Mouse (Mus musculus) brown adipose tissue, adult 24 weeks (tissue): ENCODE measurements around the gene Gm10720. TPM values are rescaled to one million over a fixed set of nuclear protein-coding genes. Genes with fewer than 3 reads are reported as not detected.
"Not testable (repeated sequence)": the region's sequence is repeated elsewhere in the genome, so short reads cannot be mapped to it uniquely, and the experiment has no call there.

Experiments used
- H3K27ac ChIP-seq: fragments of 200-500 bp; replicated peaks from 2 replicates; pipeline ENCODE4 v1.5.1; 2012; ENCODE audit warnings: low read depth, mild to moderate bottlenecking, low read length
- H3K4me1 ChIP-seq: fragments of 200-500 bp; 2 replicates; pipeline ENCODE4 v1.6.1; 2012; ENCODE audit warnings: low read length, mixed read lengths; ENCODE audit not compliant: control insufficient read depth, insufficient read depth, insufficient read length
- H3K4me3 ChIP-seq: fragments of 200-500 bp; 2 replicates; pipeline ENCODE4 v1.5.1; 2012; ENCODE audit warnings: low read depth, mild to moderate bottlenecking, low read length, moderate library complexity; ENCODE audit not compliant: insufficient read depth
- polyA plus RNA-seq: library from polyadenylated mRNA; stranded (reverse); fragments of >200 nt; gene quantifications from 2 replicates; pipeline ENCODE4 v1.2.4, GENCODE M21; 2012; ENCODE audit not compliant: missing spikeins, insufficient read depth, insufficient read length

Gm10720 gene
- not detected in 2 replicates for polyA plus RNA-seq

DNA sequence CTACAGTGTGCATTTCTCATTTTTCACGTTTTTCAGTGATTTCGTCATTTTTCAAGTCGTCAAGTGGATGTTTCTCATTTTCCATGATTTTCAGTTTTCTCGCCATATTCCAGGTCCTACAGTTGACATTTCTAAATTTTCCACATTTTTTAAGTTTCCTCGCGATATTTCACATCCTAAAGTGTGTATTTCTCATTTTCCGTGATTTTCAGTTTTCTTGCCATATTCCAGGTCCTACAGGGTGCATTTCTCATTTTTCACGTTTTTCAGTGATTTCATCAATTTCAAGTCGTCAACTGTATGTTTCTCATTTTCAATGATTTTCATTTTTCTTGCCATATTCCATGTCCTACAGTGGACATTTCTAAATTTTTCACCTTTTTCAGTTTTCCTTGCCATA is at the start of gene Gm10720:
TSS of gene Gm10720 (plus strand) at position 301 of the 400 bp plus-strand sequence.
- not testable (repeated sequence) for H3K4me1 ChIP-seq, H3K4me3 ChIP-seq, H3K27ac ChIP-seq

DNA sequence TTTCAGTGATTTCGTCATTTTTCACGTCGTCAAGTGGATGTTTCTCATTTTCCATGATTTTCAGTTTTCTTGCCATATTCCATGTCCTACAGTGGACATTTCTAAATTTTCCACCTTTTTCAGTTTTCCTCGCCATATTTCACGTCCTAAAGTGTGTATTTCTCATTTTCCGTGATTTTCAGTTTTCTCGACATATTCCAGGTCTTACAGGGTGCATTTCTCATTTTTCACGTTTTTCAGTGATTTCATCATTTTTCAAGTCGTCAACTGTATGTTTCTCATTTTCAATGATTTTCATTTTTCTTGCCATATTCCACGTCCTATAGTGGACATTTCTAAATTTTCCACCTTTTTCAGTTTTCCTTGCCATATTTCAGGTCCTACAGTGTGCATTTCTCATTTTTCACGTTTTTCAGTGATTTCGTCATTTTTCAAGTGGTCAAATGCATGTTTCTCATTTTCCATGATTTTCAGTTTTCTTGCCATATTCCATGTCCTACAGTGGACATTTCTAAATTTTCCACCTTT is 14.9 kb upstream of the Gm10720 start, which contains the start of gene Gm10722:
TSS of gene Gm10722 (plus strand) at position 478 of the 528 bp plus-strand sequence.
- not testable (repeated sequence) for H3K4me1 ChIP-seq, H3K27ac ChIP-seq, H3K4me3 ChIP-seq

GRCm38 (mm10) chr9:3001006-3001405 is 14.4 kb upstream of the Gm10720 start:
- H3K4me1 ChIP-seq, H3K4me3 ChIP-seq, H3K27ac ChIP-seq: not testable (repeated sequence)

DNA sequence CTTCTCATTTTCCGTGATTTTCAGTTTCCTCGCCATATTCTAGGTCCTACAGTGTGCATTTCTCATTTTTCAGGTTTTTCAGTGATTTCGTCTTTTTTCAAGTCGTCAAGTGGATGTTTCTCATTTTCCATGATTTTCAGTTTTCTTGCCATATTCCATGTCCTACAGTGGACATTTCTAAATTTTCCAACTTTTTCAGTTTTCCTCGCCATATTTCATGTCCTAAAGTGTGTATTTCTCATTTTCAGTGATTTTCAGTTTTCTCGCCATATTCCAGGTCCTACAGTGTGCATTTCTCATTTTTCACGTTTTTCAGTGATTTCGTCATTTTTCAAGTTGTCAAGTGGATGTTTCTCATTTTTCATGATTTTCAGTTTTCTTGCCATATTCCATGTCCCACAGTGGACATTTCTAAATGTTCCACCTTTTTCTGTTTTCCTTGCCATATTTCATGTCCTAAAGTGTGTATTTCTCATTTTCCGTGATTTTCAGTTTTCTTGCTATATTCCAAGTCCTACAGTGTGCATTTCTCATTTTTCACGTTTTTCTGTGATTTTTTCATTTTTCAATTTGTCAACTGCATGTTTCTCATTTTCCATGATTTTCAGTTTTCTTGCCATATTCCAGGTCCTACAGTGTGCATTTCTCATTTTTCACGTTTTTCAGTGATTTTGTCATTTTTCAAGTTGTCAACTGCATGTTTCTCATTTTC is 13.3 kb upstream of the Gm10720 start:
- H3K4me3 ChIP-seq, H3K27ac ChIP-seq, H3K4me1 ChIP-seq: not testable (repeated sequence)

DNA sequence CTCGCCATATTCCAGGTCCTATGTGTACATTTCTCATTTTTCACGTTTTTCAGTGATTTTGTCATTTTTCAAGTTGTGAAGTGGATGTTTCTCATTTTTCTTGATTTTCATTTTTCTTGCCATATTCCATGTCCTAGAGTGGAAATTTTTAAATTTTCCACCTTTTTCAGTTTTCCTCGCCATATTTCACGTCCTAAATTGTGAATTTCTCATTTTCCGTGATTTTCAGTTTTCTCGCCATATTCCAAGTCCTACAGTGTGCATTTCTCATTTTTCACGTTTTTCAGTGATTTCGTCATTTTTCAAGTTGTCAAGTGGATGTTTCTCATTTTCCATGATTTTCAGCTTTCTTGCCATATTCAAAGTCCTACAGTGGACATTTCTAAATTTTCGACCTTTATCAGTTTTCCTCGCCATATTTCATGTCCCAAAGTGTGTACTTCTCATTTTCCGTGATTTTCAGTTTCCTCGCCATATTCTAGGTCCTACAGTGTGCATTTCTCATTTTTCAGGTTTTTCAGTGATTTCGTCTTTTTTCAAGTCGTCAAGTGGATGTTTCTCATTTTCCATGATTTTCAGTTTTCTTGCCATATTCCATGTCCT is 12.6 kb upstream of the Gm10720 start, which contains the start of gene Gm11168:
TSS of gene Gm11168 (plus strand) at position 553 of the 603 bp plus-strand sequence.
- H3K27ac ChIP-seq, H3K4me1 ChIP-seq, H3K4me3 ChIP-seq: not testable (repeated sequence)

DNA sequence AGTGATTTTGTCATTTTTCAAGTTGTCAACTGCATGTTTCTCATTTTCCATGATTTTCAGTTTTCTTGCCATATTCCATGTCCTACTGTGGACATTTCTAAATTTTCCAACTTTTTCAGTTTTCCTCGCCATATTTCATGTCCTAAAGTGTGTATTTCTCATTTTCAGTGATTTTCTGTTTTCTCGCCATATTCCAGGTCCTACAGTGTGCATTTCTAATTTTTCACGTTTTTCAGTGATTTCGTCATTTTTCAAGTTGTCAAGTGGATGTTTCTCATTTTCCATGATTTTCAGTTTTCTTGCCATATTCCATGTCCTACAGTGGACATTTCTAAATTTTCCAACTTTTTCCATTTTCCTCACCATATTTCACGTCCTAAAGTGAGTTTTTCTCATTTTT is 9.3 kb upstream of the Gm10720 start:
- not testable (repeated sequence) for H3K4me1 ChIP-seq, H3K4me3 ChIP-seq, H3K27ac ChIP-seq

DNA sequence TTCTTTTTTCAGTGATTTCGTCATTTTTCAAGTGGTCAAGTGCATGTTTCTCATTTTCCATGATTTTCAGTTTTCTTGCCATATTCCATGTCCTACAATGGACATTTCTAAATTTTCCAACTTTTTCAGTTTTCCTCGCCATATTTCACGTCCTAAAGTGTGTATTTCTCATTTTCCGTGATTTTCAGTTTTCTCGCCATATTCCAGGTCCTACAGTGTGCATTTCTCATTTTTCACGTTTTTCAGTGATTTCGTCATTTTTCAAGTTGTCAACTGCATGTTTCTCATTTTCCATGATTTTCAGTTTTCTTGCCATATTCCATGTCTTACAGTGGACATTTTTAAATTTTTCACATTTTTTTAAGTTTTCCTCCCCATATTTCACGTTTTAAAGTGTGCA is 8.8 kb upstream of the Gm10720 start:
- not testable (repeated sequence) for H3K4me1 ChIP-seq, H3K27ac ChIP-seq, H3K4me3 ChIP-seq

GRCm38 (mm10) chr9:3007272-3007671 is 8.2 kb upstream of the Gm10720 start:
- H3K27ac ChIP-seq, H3K4me1 ChIP-seq, H3K4me3 ChIP-seq: not testable (repeated sequence)

DNA sequence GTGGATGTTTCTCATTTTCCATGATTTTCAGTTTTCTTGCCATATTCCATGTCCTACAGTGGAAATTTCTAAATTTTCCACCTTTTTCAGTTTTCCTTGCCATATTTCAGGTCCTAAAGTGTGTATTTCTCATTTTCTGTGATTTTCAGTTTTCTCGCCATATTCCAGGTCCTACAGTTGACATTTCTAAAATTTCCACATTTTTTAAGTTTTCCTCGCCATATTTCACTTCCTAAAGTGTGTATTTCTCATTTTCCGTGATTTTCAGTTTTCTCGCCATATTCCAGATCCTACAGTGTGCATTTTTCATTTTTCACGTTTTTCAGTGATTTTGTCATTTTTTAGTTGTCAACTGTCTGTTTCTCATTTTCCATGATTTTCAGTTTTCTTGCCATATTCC is 6.1 kb upstream of the Gm10720 start:
- H3K27ac ChIP-seq, H3K4me3 ChIP-seq, H3K4me1 ChIP-seq: not testable (repeated sequence)

GRCm38 (mm10) chr9:3012054-3012621 is 3.3 kb upstream of the Gm10720 start:
- not testable (repeated sequence) for H3K4me1 ChIP-seq

DNA sequence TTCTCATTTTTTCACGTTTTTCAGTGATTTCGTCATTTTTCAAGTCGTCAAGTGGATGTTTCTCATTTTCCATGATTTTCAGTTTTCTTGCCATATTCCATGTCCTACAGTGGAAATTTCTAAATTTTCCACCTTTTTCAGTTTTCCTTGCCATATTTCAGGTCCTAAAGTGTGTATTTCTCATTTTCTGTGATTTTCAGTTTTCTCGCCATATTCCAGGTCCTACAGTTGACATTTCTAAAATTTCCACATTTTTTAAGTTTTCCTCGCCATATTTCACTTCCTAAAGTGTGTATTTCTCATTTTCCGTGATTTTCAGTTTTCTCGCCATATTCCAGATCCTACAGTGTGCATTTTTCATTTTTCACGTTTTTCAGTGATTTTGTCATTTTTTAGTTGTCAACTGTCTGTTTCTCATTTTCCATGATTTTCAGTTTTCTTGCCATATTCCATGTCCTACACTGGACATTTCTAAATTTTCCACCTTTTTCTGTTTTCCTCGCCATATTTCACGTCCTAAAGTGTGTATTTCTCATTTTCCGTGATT is 2.6 kb upstream of the Gm10720 start, which contains the start of gene Gm10721:
TSS of gene Gm10721 (plus strand) at position 408 of the 547 bp plus-strand sequence.
- H3K4me1 ChIP-seq, H3K27ac ChIP-seq, H3K4me3 ChIP-seq: not testable (repeated sequence)

More at GRCm38 (mm10) chr9:3012054-3012621, 3.3 kb upstream of the Gm10720 start:
- H3K27ac ChIP-seq, H3K4me3 ChIP-seq: not testable (repeated sequence)

DNA sequence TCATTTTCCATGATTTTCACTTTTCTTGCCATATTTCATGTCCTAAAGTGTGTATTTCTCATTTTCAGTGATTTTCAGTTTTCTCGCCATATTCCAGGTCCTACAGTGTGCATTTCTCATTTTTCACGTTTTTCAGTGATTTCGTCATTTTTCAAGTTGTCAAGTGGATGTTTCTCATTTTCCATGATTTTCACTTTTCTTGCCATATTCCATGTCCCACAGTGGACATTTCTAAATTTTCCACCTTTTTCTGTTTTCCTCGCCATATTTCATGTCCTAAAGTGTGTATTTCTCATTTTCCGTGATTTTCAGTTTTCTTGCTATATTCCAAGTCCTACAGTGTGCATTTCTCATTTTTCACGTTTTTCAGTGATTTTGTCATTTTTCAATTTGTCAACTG is 442 bp downstream of the Gm10720 start:
- not testable (repeated sequence) for H3K4me1 ChIP-seq

DNA sequence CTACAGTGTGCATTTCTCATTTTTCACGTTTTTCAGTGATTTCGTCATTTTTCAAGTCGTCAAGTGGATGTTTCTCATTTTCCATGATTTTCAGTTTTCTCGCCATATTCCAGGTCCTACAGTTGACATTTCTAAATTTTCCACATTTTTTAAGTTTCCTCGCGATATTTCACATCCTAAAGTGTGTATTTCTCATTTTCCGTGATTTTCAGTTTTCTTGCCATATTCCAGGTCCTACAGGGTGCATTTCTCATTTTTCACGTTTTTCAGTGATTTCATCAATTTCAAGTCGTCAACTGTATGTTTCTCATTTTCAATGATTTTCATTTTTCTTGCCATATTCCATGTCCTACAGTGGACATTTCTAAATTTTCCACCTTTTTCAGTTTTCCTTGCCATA is 1.7 kb downstream of the Gm10720 start, which contains the start of gene Gm10719:
TSS of gene Gm10719 (plus strand) at position 301 of the 400 bp plus-strand sequence.
- not testable (repeated sequence) for H3K4me1 ChIP-seq, H3K4me3 ChIP-seq, H3K27ac ChIP-seq

More for the DNA sequence above, 442 bp downstream of the Gm10720 start:
- H3K4me3 ChIP-seq, H3K27ac ChIP-seq: not testable (repeated sequence)

DNA sequence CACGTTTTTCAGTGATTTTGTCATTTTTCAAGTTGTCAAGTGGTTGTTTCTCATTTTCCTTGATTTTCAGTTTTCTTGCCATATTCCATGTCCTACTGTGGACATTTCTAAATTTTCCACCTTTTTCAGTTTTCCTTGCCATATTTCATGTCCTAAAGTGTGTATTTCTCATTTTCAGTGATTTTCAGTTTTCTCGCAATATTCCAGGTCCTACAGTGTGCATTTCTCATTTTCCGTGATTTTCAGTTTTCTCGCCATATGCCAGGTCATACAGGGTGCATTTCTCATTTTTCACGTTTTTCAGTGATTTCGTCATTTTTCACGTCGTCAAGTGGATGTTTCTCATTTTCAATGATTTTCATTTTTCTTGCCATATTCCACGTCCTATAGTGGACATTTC is 3.5 kb downstream of the Gm10720 start:
- not testable (repeated sequence) for H3K4me1 ChIP-seq, H3K4me3 ChIP-seq, H3K27ac ChIP-seq
